Mouse (Mus musculus) ES-CJ7 (cell line): ENCODE data around the gene Erc1.

Source experiments
- DNase-seq: peaks from one replicate; pipeline ENCODE4 v3.0.0; 2011; ENCODE audit warnings: low read depth, low spot score

Gene Erc1

GRCm38 (mm10) chr6:119808726-119809505 is 39.1 kb downstream of the Erc1 start:
- DNase-seq, result no peak

- DNase-seq, result no peak
Measured at GRCm38 (mm10) chr6:119803239-119803638, 44.7 kb downstream of the Erc1 start.

GRCm38 (mm10) chr6:119796911-119797486 is 51.0 kb downstream of the Erc1 start:
- no peak for DNase-seq

- no peak for DNase-seq
Measured at GRCm38 (mm10) chr6:119796291-119796690, 51.7 kb downstream of the Erc1 start.

GRCm38 (mm10) chr6:119792562-119792961 is 55.4 kb downstream of the Erc1 start:
- peak; percentile 63 for DNase-seq

GRCm38 (mm10) chr6:119782416-119782815 is 65.6 kb downstream of the Erc1 start:
- DNase-seq, result no peak

DNA sequence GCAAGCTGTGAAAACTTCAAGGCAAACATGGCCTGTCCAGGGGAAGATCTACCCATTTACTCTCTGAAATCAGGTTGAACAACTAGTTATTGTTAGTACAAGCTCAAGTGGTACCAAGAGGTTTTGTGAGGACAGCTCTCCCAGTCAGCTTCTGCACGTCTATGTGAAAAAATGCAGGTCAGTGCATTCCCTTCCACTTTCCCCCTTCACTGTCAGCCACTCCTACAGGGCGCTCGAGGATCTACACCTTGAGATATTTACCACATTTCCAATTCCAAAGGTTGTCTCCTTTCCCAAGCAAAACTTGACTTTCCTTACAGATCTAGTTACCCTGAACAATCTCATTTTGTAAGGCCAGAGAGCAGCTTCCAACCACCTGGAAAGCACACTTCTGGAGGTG is 66.9 kb downstream of the Erc1 start:
- DNase-seq, result no peak

DNA sequence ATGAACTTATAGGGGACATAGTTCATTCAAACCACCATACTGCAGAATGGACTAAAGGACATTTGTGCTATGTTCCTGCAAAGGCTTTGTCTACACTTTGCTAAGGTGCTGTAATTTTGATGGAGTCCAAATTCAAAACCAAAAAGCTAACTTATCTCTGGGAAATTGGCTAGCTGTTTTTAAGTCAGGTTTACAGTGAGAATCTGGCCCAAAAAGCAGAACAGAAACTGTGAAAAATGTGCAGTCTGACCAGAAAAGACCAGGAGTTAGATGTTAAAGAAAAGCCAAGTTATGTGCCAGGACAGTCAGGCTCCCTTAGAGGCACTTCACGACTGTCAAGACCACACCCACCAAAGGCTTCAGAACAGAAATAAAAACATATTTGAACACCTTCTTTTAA is 79.2 kb downstream of the Erc1 start:
- no peak for DNase-seq

- DNase-seq, result no peak
Measured at GRCm38 (mm10) chr6:119764355-119764754, 83.6 kb downstream of the Erc1 start.

DNA sequence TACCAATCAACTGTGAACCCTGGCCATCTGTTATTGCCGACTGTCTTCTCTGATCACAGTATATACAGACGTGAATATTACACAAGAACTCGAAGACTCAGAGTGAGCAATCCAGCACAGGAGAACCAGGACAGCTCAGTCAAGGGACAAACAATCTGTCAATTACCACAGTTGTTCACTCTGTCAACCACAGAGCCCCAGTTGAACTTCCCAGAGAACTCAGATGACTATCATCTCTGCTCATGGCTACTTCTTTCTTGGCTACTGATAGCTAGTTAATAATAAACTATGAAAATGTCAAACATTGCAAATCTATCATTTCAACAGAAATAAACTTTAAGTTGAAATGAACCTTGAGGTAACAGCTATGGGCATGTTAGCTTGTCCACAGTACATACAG is 88.1 kb downstream of the Erc1 start:
- DNase-seq, result no peak

GRCm38 (mm10) chr6:119758490-119758889 is 89.5 kb downstream of the Erc1 start:
- DNase-seq, result no peak

DNA sequence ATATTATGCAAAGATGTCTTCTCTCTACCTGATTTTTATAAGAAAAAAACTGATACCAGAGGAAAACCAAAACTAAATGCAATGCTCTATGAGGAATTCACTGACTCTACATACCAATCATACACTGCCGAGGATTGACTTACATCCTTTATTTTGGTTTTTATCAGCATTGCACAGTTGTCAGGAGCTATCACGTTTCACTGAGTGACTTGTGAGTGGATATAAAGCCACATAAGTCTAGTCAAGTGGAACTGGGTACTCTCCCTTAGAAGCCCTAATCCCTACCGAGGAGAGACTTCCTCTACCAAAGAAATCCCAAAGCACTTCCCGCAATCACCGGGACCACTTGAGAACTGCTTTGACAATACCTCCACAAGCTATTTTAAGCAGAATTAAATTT is 90.2 kb downstream of the Erc1 start:
- DNase-seq, result no peak

GRCm38 (mm10) chr6:119755866-119756265 is 92.1 kb downstream of the Erc1 start:
- no peak for DNase-seq

DNA sequence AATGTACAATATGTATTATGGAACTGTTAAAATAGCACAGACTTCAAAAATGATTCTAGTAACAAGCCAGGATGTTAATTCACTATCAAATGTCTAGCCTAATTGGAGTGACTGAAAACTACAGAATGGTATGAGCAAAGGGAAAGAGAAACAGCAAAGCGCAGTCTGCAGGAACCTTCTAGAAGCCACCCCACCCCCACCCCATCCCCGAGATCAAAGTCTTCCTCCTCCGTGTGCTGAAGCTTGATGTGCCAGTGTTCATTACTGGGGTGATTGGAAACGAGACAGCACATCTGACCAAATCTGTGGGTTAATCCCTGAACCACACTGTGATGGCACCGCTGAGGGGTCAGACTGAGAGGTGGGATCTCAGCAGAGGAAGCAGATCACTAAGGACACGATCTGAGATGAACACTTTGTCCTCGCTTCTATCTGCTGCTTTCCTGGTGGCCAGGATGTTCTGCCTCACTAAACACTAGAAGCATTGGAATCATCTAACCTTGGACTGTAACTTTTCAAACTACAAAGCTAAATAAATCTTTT is 98.8 kb downstream of the Erc1 start:
- no peak for DNase-seq

DNA sequence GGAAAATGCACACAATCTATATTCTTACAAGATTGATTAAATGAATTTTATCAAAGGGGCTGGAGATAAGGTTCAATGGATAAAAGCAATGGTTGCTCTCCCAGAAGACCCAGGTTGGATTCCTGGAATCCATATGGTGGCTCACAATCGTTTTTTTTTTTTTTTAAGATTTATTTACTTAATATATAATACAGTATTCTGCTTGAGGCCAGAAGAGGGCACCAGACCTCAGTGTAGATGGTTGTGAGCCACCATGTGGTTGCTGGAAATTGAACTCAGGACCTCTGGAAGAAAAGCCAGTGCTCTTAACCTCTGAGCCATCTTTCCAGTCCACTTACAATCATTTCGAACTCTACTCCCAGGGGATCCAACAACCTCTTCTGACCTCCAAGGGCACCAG is 106.1 kb downstream of the Erc1 start:
- DNase-seq, result peak; percentile 58

DNA sequence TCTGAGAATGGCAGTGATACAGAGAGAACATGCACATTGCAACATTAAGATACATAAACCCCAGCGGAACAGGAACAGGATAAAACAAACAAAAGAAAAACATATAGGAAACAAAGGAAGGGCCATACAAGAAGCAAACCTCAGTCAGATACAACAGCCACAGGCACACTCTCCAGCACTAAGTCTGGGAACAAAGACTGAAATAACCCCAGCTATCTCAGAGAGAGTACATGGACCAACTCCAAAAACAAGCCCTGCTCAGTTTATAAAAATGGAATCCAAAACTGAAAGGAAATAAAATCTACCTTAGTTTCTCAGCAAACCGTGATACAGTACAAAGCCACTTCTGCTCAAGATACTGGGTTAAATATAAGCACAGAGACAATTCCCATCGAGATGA is 107.4 kb downstream of the Erc1 start:
- no peak for DNase-seq

GRCm38 (mm10) chr6:119738638-119739375 is 109.2 kb downstream of the Erc1 start:
- no peak for DNase-seq

DNA sequence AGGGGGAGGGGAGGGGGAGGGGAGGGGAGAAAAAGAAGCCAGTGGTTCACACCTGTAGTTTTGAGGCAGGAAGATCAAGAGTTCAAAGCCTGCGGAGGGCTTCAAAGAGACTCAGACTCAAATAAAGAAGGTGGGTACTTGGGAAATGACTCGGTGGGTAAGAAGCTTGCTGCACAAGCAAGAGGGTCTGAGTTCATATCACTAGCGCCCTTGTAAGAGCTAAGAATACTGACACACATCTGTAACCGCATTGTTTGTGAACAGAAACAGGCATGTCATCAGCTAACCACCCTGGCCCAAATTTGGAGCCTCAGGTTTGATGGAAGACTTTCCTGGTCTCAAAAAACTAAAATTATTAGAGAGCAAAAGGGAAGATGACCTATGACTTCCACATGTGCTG is 110.3 kb downstream of the Erc1 start:
- DNase-seq, result no peak

- DNase-seq, result no peak
Measured at GRCm38 (mm10) chr6:119735937-119736336, 112.0 kb downstream of the Erc1 start.

DNA sequence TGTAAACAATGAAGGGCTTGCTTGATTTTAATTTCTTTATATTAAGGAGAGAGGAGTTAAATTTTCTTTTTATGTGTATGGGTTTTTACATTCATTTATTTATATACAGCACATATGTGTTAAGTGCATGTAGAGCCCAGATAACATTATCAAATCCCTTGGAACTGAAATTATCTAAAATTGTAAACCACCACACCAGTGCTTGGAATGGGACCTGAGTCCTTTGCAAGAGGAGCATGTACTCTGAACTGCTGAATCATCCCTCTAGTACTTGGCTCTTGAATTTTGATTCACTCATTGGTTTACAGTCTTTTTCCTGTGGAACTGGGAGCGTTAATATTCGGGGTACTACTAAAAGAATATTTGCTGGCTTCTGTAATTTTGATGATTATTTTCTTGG is 116.8 kb downstream of the Erc1 start:
- no peak for DNase-seq

- no peak for DNase-seq
Measured at GRCm38 (mm10) chr6:119715234-119715633, 132.7 kb downstream of the Erc1 start.

DNA sequence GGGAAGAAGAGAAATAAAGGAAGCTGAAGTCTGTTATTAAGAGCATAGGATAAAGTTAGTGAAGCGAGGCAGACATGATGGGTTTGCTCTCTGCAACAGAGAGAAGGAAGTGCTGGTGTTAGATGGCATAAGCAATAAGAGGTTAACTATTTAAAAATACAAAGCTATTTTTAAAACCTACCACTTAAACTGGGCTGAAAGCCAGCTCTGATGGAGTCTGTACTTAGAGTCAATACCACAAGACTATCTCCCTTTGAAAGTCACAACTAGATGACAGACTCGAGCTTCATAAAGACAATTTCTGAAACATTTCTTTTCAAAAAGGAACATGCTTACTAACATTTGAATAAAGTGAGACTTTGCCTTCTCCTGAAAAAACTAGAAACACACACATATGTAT is 134.0 kb downstream of the Erc1 start:
- DNase-seq, result no peak

- no peak for DNase-seq
Measured at GRCm38 (mm10) chr6:119712486-119712885, 135.5 kb downstream of the Erc1 start.
